Mouse (Mus musculus) liver, embryonic 14.5 days (tissue): Measurements from ENCODE around the gene Krt84. TPM values are rescaled to one million over a fixed set of nuclear protein-coding genes. Genes with fewer than 3 reads are reported as not detected.
A peak's percentile ranks its signal among the peaks of the same experiment; 100 is the strongest.

Experiments used
- ATAC-seq: fragments of 200-750 bp; cut with Nextera tagmentation; 2 replicates; pipeline ENCODE4 v1.8.0; 2017; ENCODE audit warnings: moderate number of reproducible peaks, mild to moderate bottlenecking, moderate library complexity; ENCODE audit not compliant: insufficient read depth
- DNase-seq, 3 experiments: peaks; one replicate each; pipeline ENCODE4 v3.0.0-alpha.2; 2012 to 2013; ENCODE audit warnings: low read depth in 3 of 3, low spot score in 3 of 3
- H3K27ac ChIP-seq: fragments of 300-500 bp; sonication (generic); 2 replicates; pipeline ENCODE4 v1.5.1; 2014; ENCODE audit warnings: moderate library complexity, mild to moderate bottlenecking, control low read depth, inconsistent platforms
- H3K27me3 ChIP-seq: fragments of 300-500 bp; sonication (generic); 2 replicates; pipeline ENCODE4 v1.6.1; 2014; ENCODE audit warnings: mild to moderate bottlenecking, low read length, moderate library complexity; ENCODE audit not compliant: control insufficient read depth, insufficient read depth
- H3K36me3 ChIP-seq: fragments of 300-500 bp; sonication (generic); replicated peaks from 2 replicates; pipeline ENCODE4 v1.6.1; 2014; ENCODE audit warnings: low read depth; ENCODE audit not compliant: control insufficient read depth, insufficient read depth
- H3K4me1 ChIP-seq, 2 experiments: fragments of 200-500 bp in 1 of 2; fragments of 300-500 bp in 1 of 2; sonication (generic) in 1 of 2; replicated peaks; 2 replicates each; pipeline ENCODE4 v1.6.1; 2012 to 2014; ENCODE audit warnings: antibody characterized with exemption in 1 of 2, inconsistent platforms in 1 of 2, low read length in 1 of 2; ENCODE audit not compliant: control insufficient read depth in 2 of 2, insufficient read depth in 2 of 2
- H3K4me2 ChIP-seq: fragments of 300-500 bp; sonication (generic); 2 replicates; pipeline ENCODE4 v1.6.1; 2014; ENCODE audit warnings: low read depth, mild to moderate bottlenecking, control low read depth, moderate library complexity
- H3K4me3 ChIP-seq, 2 experiments: fragments of 200-500 bp in 1 of 2; fragments of 300-500 bp in 1 of 2; sonication (generic) in 1 of 2; 2 replicates each; pipeline ENCODE4 v1.5.1; 2012 to 2014; ENCODE audit warnings: low read depth in 2 of 2, low read length in 2 of 2, mild to moderate bottlenecking in 2 of 2, control low read depth in 1 of 2, inconsistent platforms in 1 of 2, moderate library complexity in 1 of 2; ENCODE audit not compliant: insufficient read depth in 1 of 2
- H3K9ac ChIP-seq: fragments of 300-500 bp; sonication (generic); replicated peaks from 2 replicates; pipeline ENCODE4 v1.6.1; 2014; ENCODE audit warnings: mild to moderate bottlenecking, control low read depth, moderate library complexity
- H3K9me3 ChIP-seq: fragments of 300-500 bp; sonication (generic); 2 replicates; pipeline ENCODE4 v1.6.1; 2016; ENCODE audit warnings: low read length, mixed read lengths; ENCODE audit not compliant: control insufficient read depth
- CTCF ChIP-seq: IDR thresholded peaks from 2 replicates; pipeline ENCODE4 v1.5.1; 2016; ENCODE audit warnings: antibody characterized with exemption, low read depth, control low read depth
- EP300 ChIP-seq: IDR thresholded peaks from 2 replicates; pipeline ENCODE4 v1.6.1; 2016; ENCODE audit warnings: antibody characterized with exemption, low read depth
- WGBS: fragments of 180-500 bp; shearing (Covaris S2); extraction: QIAGEN DNeasy Blood & Tissue Kit; methylation state at CpG from one replicate; pipeline ENCODE4 v1.1.7; 2014; ENCODE audit not compliant: insufficient replicate concordance; 5-methylcytosine and 5-hydroxymethylcytosine counted together
- polyA plus RNA-seq, 2 experiments: library from polyadenylated mRNA; depleted of rRNA in 1 of 2; stranded (reverse) in 1 of 2; unstranded in 1 of 2; fragments of >200 nt; fragmentation: Nextera tagmentation in 1 of 2; extraction: Ambion mirVana in 1 of 2; gene quantifications; 2 replicates each; pipeline versions ENCODE4 v1.2.1 to v1.2.3; 2012 to 2014

The Krt84 gene
- polyA plus RNA-seq (2012; rRNA removed): not detected in 2 replicates
- not detected in 2 replicates for polyA plus RNA-seq (2014; fragmentation: Nextera tagmentation; extraction: Ambion mirVana)

GRCm38 (mm10) chr15:101532720-101533119, at the start of gene Krt84:
TSS of gene Krt84 (minus strand) at chr15:101532820.
- H3K9me3 ChIP-seq: no peaks in the 10 kb centered on the region
- H3K4me3 ChIP-seq: no peak within 1 kb of the TSS
- DNase-seq: no peak
- WGBS: 68% methylated on average over 7 of the region's 7 CpGs
- no peaks in the 10 kb centered on the region for H3K4me1 ChIP-seq
- H3K9ac ChIP-seq: no peak within 1 kb of the TSS
- H3K4me2 ChIP-seq: no peak within 1 kb of the TSS
- no peak within 1 kb of the TSS for H3K27ac ChIP-seq
- TF ChIP-seq CTCF (no peak), EP300 (no peak)
- ATAC-seq: no peak
- no peaks in the 10 kb centered on the region for H3K36me3 ChIP-seq
- no peaks in the 10 kb centered on the region for H3K27me3 ChIP-seq

GRCm38 (mm10) chr15:101581701-101582100, 49.1 kb upstream of the Krt84 start:
- H3K27ac ChIP-seq: no peak overlapping the region
- 55% methylated on average over 3 of the region's 3 CpGs for WGBS
- H3K9ac ChIP-seq: no peak overlapping the region
- no peak overlapping the region for H3K4me2 ChIP-seq
- H3K4me3 ChIP-seq: no peak overlapping the region
- no peak for TF ChIP-seq CTCF
- TF ChIP-seq EP300: no peak
- DNase-seq: no peak
- ATAC-seq: no peak
- H3K36me3 ChIP-seq: no peaks in the 10 kb centered on the region
- no peaks in the 10 kb centered on the region for H3K9me3 ChIP-seq
- H3K27me3 ChIP-seq: no peaks in the 10 kb centered on the region
- no peaks in the 10 kb centered on the region for H3K4me1 ChIP-seq

GRCm38 (mm10) chr15:101575506-101575905, 42.9 kb upstream of the Krt84 start:
- Histone ChIP-seq H3K9me3 (no peaks in the 10 kb centered on the region), H3K36me3 (no peaks in the 10 kb centered on the region), H3K9ac (no peak overlapping the region), H3K4me3 (no peak overlapping the region), H3K4me1 (no peaks in the 10 kb centered on the region), H3K27me3 (no peaks in the 10 kb centered on the region), H3K4me2 (no peak overlapping the region), H3K27ac (no peak overlapping the region)
- DNase-seq (no peak), ATAC-seq (no peak)
- no peak for TF ChIP-seq EP300
- TF ChIP-seq CTCF: no peak
- 55% methylated on average over 5 of the region's 5 CpGs for WGBS

GRCm38 (mm10) chr15:101573796-101574345, 41.3 kb upstream of the Krt84 start, which contains the start of gene Krt75:
TSS of gene Krt75 (minus strand) at chr15:101573904.
- H3K4me3 ChIP-seq: no peak within 1 kb of the TSS
- no peak within 1 kb of the TSS for H3K9ac ChIP-seq
- H3K9me3 ChIP-seq: no peaks in the 10 kb centered on the region
- no peaks in the 10 kb centered on the region for H3K36me3 ChIP-seq
- H3K4me2 ChIP-seq: no peak within 1 kb of the TSS
- DNase-seq (no peak), ATAC-seq (no peak)
- H3K27ac ChIP-seq: no peak within 1 kb of the TSS
- TF ChIP-seq EP300: no peak
- no peak for TF ChIP-seq CTCF
- H3K4me1 ChIP-seq: no peaks in the 10 kb centered on the region
- 58% methylated on average over 15 of the region's 15 CpGs for WGBS
- no peaks in the 10 kb centered on the region for H3K27me3 ChIP-seq

GRCm38 (mm10) chr15:101567780-101568179, 35.2 kb upstream of the Krt84 start:
- Histone ChIP-seq H3K36me3 (no peaks in the 10 kb centered on the region), H3K4me2 (no peak overlapping the region), H3K4me3 (no peak overlapping the region), H3K27ac (no peak overlapping the region), H3K4me1 (no peaks in the 10 kb centered on the region), H3K9me3 (no peaks in the 10 kb centered on the region), H3K27me3 (no peaks in the 10 kb centered on the region), H3K9ac (no peak overlapping the region)
- TF ChIP-seq EP300 (no peak), CTCF (peak; percentile 61)
- DNase-seq (no peak), ATAC-seq (no peak)
- WGBS: 28% methylated on average over 7 of the region's 7 CpGs
